Mouse (Mus musculus) ES-E14 (cell line): ENCODE measurements around the gene H2afy.

ENCODE experiments used
- CHD2 ChIP-seq: IDR thresholded peaks from 2 replicates; pipeline ENCODE4 v1.6.1; 2014; ENCODE audit warnings: mild to moderate bottlenecking, low read depth, low read length, inconsistent platforms
- HCFC1 ChIP-seq: IDR thresholded peaks from 2 replicates; pipeline ENCODE4 v1.6.1; 2012; ENCODE audit warnings: low read length, inconsistent platforms, borderline replicate concordance; ENCODE audit not compliant: insufficient read depth
- ZNF384 ChIP-seq: IDR thresholded peaks from 2 replicates; pipeline ENCODE4 v1.6.1; 2012; ENCODE audit warnings: low read depth, low read length, inconsistent platforms

DNA sequence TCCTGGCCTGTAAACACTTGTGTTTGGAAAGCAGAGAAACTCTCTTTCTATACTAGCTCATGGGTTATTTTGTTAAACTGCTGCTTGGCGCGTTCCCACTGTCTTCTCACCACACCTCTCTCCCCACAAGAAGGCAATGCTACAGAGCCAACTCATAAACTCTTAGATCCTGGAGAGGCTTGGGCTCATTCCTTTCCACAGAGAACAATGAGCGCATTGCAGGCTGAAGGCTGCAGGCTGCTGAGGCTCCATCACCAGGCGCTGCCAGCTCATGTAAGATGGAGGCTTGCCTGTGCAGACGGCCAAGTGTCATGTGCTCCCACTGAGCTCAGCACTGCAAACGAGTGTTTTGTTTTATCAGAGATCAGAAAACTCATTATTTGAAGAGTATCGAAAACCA lies 19.5 kb upstream of the H2afy start:
- TF ChIP-seq HCFC1 (no peak), CHD2 (no peak), ZNF384 (no peak)
